Mouse (Mus musculus) monocyte, adult 5-6 weeks (primary cell): ENCODE data around the gene Rxylt1. TPM values are rescaled to one million over a fixed set of nuclear protein-coding genes. Genes with fewer than 3 reads are reported as not detected.

ENCODE experiments used
- ATAC-seq: fragments of 153-309, 156-312 bp; replicated peaks from 2 replicates; pipeline ENCODE4 v1.8.0; 2017; ENCODE audit warnings: mild to moderate bottlenecking; ENCODE audit not compliant: low TSS enrichment, insufficient number of reproducible peaks, severe bottlenecking, poor library complexity, low FRiP score
- total RNA-seq: library from RNA; stranded (forward); fragments of 200-1000, 200-491, 200-594 nt; gene quantifications from 3 replicates; pipeline ENCODE4 v1.2.3, GENCODE M21; 2017

The Rxylt1 gene
- total RNA-seq, result 34.3 to 84.2 TPM (median 40.7 TPM) in 3 replicates

DNA sequence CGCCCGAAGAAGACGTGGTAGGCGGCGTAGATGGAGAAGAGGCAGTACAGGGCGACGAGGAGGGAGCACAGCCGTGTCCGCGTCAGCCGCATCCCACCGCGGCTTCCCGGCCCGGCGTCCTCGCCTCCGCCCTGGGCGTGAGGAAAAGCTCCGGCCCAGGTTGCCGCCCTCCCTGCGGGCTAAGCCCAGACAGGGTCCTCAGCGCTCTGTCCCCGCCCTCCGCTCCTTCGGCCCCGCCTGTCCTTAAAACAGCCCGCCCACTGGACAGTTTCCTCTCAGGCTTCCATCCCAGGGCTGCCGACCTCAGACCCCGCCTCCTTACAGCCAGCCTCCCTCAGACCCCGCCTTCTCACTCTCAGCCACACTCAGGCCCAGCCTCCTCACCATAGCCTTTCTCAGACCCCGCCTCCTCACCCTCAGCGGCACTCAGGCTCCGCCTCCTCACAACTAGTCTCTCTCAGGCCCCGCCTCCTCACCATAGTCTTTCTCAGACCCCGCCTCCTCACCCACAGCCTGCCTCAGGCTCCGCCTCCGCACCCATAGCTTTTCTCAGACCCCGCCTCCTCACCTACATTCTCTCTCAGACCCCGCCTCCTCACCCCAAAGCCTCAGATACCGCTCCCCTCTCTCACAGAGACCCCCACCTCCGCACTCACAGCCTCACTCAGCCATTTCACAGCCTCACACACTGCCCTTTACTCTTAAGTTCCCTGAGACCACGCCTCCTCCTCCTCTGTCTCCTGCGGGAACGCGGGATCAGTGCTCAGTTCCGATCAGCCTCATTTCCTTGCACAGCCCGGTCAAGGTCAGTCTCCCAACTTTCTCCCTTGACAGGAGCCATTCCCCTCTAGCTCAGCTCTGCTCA is at the start of gene Rxylt1:
Gene Rxylt1, minus strand, starts transcription at position 392 of the 865 bp plus-strand sequence.
- peak; percentile 96 for ATAC-seq

DNA sequence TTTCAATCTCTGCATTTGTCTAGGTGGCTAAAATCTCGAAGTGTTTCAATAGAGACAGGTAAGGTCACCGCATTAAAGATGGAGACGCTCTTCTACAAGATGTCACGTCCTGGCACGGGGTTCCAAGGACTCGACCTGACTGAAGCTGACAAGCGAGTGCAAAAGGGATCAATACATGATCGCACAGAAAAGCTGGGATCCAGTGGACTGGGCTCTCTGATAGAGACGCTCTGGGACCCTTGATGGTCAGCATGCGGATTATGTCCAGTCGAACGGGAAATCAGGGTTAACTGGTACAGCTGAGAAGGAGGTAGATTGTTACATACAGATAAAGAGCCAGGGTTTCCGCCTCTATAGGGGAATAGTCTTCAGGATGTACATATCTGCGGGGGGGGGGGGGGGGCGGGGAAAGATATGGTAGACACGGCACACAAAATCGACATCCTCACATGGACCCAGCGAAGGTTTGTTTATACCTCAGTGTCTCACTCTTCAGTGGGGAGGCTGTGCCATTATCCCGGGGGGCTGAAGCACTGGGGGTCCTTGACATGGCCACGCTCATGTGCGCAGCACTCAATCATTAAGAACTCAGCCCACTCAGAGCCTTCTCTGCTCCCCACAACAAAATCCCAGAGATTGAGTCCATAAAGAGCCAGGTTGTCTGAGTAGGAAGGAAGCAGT is 24.3 kb upstream of the Rxylt1 start:
- ATAC-seq, result no peak

DNA sequence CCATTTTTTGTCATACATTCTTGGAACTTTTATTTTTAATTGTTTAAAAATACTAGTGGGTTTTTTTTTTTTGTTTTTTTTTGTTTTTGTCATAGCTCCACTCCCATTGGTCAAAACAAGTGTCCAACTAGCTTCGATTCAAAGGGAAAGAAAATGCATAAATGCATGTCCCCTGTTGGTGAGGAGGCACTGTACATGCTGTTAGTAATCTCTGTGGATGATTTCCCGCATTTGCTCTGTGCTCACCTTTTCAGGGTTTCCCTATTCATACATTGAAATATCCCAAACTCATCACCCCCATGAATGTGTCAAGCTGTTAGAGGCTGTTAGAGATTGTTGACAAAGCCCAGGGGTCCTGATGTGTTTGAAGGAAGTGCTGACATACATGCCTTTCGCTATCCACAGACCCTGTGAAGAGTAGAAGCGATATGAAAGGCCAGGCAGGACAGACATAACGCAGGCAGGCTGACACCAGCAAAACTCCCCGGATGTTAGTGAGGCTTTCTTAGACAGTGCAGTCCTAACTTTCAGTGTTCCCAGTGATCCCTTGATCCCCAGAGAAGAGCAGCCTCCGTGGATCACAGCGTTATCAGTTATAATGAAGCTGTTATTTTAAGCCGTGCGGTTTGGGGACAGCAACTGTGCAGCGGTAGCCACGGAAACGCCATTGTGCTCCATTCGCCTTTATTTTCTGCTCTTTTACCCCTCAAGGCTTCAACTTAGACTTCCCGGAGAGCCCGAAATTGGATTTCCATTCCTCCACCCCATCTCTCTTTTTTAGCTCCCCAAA is 23.5 kb upstream of the Rxylt1 start:
- no peak for ATAC-seq

DNA sequence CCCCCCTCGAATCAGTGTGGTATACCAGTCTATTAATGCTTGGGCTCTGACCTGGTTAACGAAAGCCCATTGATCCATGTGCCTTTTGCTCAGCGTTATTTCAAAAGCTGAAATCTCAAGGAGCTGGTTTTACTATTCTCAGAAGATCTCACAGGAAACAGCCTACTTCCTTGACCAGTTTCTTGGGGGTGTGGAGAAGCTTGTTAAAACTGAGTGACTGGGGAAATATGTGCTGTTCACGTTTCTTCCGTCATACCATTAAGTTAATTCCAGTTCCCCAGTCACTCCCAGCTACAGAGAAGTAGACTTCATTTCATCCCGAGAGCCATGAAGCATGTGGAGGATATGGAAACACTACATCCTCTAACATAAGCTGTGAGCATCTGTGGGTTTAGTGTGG is 22.3 kb upstream of the Rxylt1 start:
- ATAC-seq, result no peak

DNA sequence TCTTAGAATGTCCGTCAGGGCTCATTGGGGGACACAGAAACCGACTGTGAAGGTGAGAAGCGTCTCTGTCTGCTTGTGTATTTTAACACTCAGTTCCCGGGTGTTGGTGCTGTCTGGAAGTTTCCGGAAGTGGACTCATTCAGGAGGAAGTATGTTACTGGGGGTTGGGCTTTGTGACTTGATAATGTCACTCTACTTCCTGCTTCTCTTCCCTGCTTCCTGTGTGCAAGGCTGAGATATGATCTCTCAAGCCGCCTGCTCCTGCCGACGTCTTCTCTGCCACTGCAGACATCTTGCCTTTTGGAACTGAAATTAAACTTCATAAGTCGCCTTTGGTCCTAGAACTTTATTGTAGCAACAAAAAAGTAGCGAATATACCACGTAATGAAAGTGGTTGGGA is 19.5 kb upstream of the Rxylt1 start:
- ATAC-seq, result peak; percentile 82

DNA sequence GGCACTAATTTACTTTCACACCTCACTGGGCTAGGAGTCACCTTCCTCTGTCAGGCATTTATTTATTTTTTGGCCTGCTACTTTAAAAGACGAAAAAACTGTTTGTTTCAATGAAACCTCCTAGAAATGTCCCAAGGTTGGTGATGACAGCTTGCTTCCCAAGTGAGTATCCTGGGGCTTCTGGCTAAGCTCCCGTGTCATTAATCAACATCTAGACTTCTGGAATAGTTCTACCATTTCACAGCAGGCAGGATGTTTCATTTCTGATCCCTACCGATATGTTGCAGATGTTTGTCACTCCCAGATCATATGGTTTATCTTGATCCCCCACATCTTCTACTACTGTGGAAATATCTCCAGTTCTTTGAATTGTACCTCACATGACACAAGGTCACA is 9.5 kb upstream of the Rxylt1 start:
- no peak for ATAC-seq

DNA sequence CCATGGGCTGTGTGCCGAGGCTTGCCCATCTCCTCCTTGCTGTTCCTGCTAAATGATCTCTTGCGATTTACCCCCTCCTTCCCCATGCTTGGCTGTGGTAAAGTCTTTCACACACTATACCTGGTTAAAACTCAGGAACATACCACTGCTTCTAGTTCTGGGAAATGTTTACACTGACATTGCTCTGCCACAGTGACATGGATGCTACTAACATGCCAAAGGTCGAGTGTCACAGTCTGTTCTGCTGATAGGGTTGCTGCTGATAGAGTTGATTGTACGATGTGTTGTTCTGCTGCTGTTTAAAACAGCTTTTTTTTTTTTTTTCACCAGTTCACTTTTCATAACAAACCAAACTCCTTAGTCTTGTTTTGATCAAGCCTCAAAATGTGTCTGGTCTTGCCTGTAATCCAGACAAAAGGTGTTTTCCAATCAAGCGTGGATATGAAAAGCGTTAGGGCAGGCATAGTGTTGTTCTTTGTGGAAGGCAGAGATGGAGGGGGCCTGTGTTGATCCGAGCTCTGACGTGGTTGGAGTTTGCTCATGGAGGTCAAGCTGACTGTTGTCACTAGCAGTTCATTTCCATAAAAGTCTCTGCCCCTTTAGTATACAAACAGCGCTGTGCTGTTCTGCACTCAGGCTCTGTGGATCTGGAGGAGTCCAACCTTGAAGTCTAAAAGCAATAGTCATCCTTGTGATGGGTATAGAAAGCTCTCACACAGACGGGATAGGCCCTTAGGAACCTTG is 8.9 kb upstream of the Rxylt1 start:
- no peak for ATAC-seq

DNA sequence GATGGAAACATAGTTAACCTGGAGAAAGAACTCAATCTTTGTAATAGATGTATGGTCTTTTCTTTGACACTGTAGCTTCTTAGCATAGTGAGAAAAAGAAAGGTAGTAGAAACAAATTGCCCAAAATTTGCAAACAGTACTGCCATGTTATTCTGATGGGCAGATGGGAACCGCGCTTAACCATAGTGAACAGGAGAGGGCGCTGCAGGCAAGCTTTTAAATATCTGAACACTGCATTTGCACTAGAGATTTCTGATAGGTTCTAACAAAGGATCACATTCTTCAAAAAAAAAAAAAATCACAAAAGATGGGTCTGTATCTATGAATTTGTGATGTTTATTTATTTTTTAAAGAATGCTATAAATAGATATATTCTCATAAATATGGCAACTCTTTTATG is 8.2 kb upstream of the Rxylt1 start:
- ATAC-seq, result peak; percentile 82; the same call in 1 of the 2 replicates

DNA sequence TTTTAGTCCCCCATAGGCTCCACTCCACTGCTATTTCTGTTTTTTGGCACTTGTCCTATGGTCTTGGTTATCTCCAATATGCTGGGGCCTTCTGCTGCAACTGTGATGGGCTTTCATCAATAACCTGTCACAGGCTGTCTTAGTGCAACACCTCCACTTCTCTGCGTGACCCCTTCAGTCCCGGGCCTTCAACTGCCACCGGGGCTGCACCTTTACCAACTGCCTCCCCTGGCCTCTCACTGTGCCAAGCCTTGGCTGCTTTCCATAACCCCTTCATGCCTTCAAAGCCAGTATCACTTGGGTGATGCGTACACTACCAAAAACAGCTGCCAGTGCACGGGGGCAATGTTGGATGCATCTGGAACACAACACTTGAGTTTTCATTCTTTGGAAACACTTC is 5.5 kb upstream of the Rxylt1 start:
- ATAC-seq, result no peak

DNA sequence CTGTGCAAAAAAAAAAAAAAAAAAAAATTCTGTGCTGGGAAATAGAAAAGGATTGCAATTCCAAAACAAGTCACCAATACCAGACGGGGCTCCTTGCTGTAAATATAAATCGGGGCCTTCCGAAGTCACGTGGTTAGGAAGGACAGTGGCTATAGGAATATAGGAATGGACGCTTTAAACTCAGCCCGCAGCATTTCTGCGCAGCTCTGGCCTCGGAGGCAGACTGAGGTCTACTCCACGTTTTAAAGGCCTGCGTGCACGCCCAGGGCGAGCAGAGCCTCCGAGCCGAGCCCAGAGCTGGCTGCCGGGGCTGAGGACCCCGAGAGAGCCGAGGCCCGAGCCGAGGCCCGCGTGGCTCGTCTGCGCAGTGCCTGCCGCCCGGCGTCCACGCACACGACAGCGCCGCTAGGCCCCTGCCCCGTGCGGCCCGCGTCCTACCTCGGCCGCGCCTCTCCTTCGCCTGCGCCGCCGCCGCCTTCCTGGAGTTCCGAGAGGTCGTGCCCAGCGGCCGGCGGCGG is 650 bp downstream of the Rxylt1 start:
- peak; percentile 36; the same call in 1 of the 2 replicates for ATAC-seq

DNA sequence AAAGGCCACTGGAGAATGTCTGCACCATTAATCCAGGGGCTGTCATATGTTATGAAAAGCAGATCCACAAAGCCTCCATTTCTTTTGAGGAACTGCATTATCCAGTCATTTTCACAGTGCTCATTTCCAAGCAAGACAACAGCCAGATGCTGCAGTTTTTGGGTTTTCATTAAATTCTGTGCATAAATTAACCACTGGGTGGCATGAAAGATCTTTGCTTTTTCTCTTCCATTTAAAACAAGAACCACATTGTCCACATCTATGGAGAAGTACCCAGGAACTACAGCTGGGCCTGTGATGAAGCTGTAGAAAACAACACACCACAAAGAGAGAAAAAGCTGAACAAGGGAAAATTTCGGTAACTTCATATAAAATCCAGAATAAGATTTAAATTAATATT is 6.7 kb downstream of the Rxylt1 start:
- ATAC-seq, result no peak

DNA sequence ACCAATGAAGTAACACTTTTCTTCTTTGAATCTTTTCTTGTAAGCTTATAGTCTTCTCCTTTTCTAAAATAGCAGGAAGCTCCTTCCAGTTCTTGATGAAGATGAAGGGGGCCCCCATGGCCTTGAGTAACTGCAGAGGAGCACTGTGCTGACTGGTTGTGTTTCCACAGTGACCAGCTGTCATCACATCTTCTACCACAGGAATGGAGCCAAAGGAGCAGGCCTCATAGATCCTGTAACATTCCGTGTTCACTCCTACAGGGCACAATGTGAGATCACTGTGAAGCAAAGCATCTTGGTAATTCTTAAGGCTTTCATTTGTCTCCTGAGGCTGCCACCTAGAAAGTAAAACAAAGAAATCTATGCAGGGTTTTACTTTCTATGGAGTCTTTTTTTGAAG is 15.8 kb downstream of the Rxylt1 start:
- ATAC-seq, result no peak

DNA sequence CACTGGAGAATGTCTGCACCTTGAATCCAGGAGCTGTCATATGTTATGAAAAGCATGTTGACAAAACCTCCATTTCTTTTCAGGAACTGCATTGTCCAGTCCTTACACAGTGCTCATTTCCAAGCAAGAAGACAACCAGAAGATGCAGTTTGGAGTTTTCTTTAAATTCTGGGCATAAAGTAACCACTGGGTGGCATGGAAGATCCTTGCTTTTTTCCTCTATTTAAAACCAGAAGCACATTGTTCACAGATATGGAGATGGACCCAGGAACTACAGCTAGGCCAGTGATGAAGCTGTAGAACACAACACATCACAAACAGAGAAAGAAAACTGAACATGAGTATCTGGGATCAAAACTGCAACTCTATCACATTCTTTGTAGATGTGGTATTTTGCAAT is 28.0 kb downstream of the Rxylt1 start:
- ATAC-seq, result no peak

DNA sequence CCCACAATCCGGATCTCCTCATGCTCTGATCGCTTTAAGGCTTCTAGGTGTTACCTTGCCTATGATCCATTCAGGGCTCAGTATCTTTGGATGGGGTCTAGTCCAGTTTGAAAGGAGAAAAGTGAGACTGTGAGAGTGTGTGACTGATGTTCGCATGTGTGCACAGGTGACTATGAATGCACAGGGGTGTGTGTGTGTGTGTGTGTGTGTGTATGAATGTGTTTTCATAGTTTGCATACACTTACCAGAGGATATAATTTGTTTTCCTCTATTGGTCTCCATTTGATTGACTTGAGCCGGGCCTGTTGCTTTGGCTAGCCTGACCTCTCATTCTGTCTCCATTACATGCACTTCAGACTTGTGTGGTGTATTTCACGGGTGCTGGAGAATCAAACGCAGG is 41.3 kb downstream of the Rxylt1 start:
- ATAC-seq, result no peak

DNA sequence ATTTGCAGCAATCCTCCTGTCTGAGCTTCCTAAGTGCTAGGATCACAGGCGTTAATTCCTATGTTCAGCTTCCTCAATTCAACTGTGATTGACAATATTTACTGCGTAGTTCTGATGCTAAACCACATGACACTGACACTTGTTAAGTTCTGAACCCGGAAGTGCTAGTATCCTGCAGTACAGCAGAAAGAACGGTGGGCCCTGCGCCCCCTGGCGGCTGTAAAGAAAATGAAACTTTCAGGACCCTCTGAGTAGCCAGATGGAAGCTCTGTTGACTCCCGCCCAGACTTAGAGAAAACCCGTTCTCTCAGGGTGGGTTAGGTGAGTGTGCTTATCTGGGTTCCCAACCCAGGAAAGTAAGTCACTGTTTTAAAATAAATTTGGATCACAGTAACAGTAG is 42.6 kb downstream of the Rxylt1 start:
- peak; percentile 63 for ATAC-seq

DNA sequence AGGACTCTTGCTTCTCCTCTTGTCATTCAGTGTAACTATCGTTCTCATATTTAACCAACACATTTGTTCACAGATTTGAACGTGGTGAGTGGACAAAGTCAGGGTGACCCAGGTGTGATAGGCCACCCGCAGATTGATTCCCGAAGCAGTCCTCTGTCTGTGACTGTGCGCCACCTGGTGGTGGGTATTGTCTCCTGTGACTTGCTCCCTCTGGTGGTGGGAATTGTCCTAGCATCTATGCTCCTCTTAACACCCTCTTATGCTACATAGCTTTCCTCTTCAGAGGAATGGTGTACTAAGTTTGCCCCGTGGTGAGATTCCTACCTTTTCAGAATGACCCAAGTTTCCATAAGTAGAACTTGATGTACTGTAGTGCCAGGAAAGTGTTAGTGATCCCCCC is 45.3 kb downstream of the Rxylt1 start:
- peak; percentile 78 for ATAC-seq

DNA sequence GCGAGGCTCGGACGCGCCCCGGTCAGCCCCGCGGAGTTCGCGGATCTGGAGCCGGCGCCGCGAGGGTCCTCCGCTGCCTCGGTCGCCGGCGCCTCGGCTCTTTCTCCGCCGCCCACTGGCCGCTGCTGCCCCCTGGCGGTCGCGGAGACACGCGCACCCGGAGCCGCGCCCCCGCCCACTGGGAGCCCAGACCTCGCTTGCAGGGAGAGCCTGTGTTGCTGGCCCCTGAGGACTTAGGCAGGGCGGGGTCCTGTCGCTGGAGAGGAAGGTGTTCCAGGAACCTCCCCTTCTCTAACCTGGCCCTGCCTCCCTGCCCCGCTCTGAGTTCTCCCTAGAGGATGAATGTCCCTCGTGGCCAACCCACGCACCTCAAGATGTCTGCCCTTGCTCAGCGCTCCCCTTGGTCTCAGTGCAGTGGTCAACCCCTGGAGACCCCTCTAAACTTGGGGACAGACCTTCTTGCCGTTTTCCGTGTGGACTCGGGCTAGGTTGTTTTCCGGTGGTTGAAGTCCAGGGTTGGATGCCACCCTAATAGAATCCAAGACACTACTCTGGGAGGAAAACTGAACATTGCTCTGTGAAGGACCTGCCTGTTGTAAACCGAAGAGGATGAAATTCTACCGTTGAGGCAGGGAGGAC is 49.3 kb downstream of the Rxylt1 start:
- peak; percentile 25; the same call in 1 of the 2 replicates for ATAC-seq
